Comparison of ENCODE assay signal across 22 mouse cellular contexts in genomic region chr2:5031215-5031614, GRCm38 (mm10). TPM values are rescaled to one million over a fixed set of nuclear protein-coding genes. Genes with fewer than 3 reads are reported as not detected.
DNase-seq lines count a peak whose midpoint lies in the region; ATAC-seq and TF ChIP-seq lines count a peak whose summit lies in the region.
"Had no signal": no experiment of that assay in that cellular context is flagged by ENCODE, and none has a peak within 500 bp of the region (broad histone marks: within the 10 kb centered on the region; RNA-seq: fewer than 3 reads in every experiment).

No protein-coding gene starts in this region.

- no peak for TF ChIP-seq CTCF in brain, embryonic 14.5 days (IDR thresholded peaks at IDR 0.05; ENCODE audit: borderline replicate concordance, extremely low read depth, insufficient read depth, insufficient read length)

- no peak for DNase-seq in frontal cortex, postnatal 10 days (ENCODE audit: low spot score in 2 of 2)
- peak; percentile 39 for DNase-seq in brain, embryonic 14.5 days (ENCODE audit: low read depth)
- peak; percentile 43 for DNase-seq in cerebellum, adult 8-10 months
- peak; percentile 52 for DNase-seq in left cerebral cortex, postnatal 4 days
- DNase-seq in heart, postnatal 14 days = no peak
- DNase-seq in urinary bladder, postnatal 4 days (ENCODE audit: low spot score in 2 of 2) = no peak
- no peak for DNase-seq in urinary bladder, adult 2 months (ENCODE audit: low spot score)
- DNase-seq: adrenal gland, adult 8-10 months; B cell, adult 2 months; heart, adult 2 months; liver, embryonic 13.5 days; thymus, postnatal 4 days had no signal

- intact Hi-C loops in left cerebral cortex, postnatal 4 days (cut with DNase I) = no loop called here
- intact Hi-C loops in heart, postnatal 14 days (cut with DNase I) = no loop called here

- peak; percentile 79 for ATAC-seq in frontal cortex, adult (ENCODE audit: low TSS enrichment)
- ATAC-seq: intestine, embryonic 16.5 days; lung, postnatal 0 days had no signal

- no peak for TF ChIP-seq POLR2A in brain, embryonic 14.5 days (IDR thresholded peaks at IDR 0.05; ENCODE audit: borderline replicate concordance, extremely low read depth, insufficient read depth, insufficient read length, poor library complexity, severe bottlenecking)

RNA-seq across cellular contexts. Expression of gene Mcm10, which starts 18.6 kb away (rescaled TPM):
- 8.1 and 12.8 TPM in 2 replicates for polyA plus RNA-seq in brain, embryonic 14.5 days (2012; rRNA removed)
- total RNA-seq in left cerebral cortex, postnatal 4 days (2021) = 1 to 10 TPM; 3.4 to 4.0 TPM
- total RNA-seq in heart, postnatal 14 days (2021) = 1 to 10 TPM in 1 of 2 experiments, under 1 TPM in 1; 0.88 to 1.8 TPM
- polyA plus RNA-seq in urinary bladder, adult 2 months (2012; rRNA removed) = 1.4 and 1.6 TPM in 2 replicates

RNA-seq across cellular contexts. Expression of gene Optn, which starts 32.6 kb away (rescaled TPM):
- polyA plus RNA-seq in brain, embryonic 14.5 days (2012; rRNA removed) = 1.5 and 5.7 TPM in 2 replicates
- total RNA-seq in left cerebral cortex, postnatal 4 days (2021) = 10 to 100 TPM; 20.8 to 24.9 TPM
- 10 to 100 TPM; 41.8 to 44.0 TPM for total RNA-seq in heart, postnatal 14 days (2021)
- polyA plus RNA-seq in urinary bladder, adult 2 months (2012; rRNA removed) = 10.0 and 18.1 TPM in 2 replicates

RNA-seq across cellular contexts. Expression of gene Ucma, which starts 55.3 kb away (rescaled TPM):
- polyA plus RNA-seq in brain, embryonic 14.5 days (2012; rRNA removed) = 0.59 and 0.71 TPM in 2 replicates
- total RNA-seq in left cerebral cortex, postnatal 4 days (2021) = 1 to 10 TPM in 1 of 2 experiments, not detected in 1; 1.5 TPM
- total RNA-seq in heart, postnatal 14 days (2021) = not detected
- polyA plus RNA-seq in urinary bladder, adult 2 months (2012; rRNA removed) = not detected in 2 replicates
- total RNA-seq: adrenal gland, adult 8-10 months; heart, adult 2 months; megakaryocyte, adult 5-6 weeks had no signal
- polyA plus RNA-seq: heart, postnatal 0 days; intestine, embryonic 16.5 days; kidney, embryonic 16.5 days; limb, embryonic 11.5 days; liver, embryonic 13.5 days; lung, postnatal 0 days; neural tube, embryonic 12.5 days; small intestine, adult 2 months; stomach, embryonic 14.5 days had no signal

Comparison
In these comparisons a context has a peak if more than half of its experiments do, and no peak if none do; other contexts are left out.
1. DNase-seq: peak in brain, embryonic 14.5 days (single experiment), cerebellum, adult 8-10 months (single experiment) and left cerebral cortex, postnatal 4 days (single experiment); none in frontal cortex, postnatal 10 days (0 of 2), heart, postnatal 14 days (0 of 2), urinary bladder, postnatal 4 days (0 of 2) and urinary bladder, adult 2 months (single experiment).